Mouse (Mus musculus) neutrophil, adult 5-6 weeks (primary cell): ENCODE measurements around the gene Mypn. TPM values are rescaled to one million over a fixed set of nuclear protein-coding genes. Genes with fewer than 3 reads are reported as not detected.
A peak's percentile ranks its signal among the peaks of the same experiment; 100 is the strongest.

Experiments used
- ATAC-seq: fragments of 151-379, 151-347 bp; 2 replicates; pipeline ENCODE4 v1.8.0; 2017; ENCODE audit warnings: mild to moderate bottlenecking, moderate TSS enrichment; ENCODE audit not compliant: insufficient number of reproducible peaks, poor library complexity, low FRiP score, severe bottlenecking; ENCODE audit errors: extremely low read depth
- total RNA-seq: library from RNA; stranded (forward); fragments of 200-1000 nt; gene quantifications from 2 replicates; pipeline ENCODE4 v1.2.3, GENCODE M21; 2017

Gene Mypn
- total RNA-seq, 1 experiment from 2014 or later = not detected

DNA sequence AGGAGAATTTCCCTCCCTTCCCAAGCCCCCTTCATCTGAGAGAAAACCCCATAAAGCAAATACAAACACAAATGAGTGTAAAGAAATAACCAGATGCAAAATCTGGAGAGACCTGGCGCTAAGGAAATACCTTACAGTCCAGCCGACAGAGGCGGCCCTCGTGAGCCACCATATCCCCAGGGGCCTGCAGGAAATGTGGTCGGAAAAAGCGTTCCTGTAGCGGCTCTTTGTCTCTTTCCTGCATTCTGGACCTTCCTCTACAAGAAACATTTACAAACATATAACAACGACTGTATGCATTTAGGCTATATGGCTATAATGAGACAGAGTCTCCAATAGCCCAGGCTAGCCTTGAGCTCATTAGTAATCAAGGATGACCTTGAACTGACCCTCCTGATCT, 80.6 kb downstream of the Mypn start:
- no peak for ATAC-seq

DNA sequence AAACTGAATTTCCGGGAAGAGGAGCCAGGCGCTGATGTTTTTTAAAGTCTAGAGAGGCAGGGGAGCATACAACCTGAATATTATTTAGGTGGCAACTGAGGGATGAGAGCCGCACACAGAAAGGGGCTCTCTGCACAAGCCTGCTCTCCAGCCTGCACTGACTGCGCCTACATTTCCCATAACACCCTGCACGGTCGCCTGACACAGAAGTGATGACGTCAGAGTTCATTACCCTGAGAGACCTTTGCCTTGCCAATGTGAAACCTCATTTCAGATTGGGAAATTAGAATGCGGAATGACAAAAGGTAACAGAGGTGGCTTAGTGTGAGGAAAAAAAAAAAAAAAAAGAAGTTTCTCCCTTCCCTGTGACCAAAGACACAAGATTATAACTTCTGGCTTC, 81.2 kb downstream of the Mypn start:
- ATAC-seq = 0 out of 2 replicates have a peak, but pooled peaks have one; percentile 26

DNA sequence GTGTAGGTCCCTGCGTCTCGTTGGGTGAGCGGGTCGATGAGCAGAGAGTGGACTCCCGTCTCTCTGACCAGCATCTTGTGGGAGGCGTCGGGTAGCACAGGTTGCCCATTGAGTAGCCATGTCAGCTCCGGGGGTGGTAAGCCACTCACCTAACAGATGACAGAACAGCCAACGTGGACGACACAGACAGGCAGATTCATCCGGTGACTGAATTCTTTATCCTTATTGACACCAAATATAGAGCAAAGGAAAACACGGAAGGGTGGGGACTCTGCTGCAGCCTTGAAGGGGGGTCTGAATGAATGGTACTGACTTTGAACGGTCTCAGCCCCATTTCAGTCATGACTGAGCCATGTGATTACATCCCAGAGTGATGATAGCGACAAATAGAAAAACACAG, 81.8 kb downstream of the Mypn start:
- ATAC-seq = no peak

DNA sequence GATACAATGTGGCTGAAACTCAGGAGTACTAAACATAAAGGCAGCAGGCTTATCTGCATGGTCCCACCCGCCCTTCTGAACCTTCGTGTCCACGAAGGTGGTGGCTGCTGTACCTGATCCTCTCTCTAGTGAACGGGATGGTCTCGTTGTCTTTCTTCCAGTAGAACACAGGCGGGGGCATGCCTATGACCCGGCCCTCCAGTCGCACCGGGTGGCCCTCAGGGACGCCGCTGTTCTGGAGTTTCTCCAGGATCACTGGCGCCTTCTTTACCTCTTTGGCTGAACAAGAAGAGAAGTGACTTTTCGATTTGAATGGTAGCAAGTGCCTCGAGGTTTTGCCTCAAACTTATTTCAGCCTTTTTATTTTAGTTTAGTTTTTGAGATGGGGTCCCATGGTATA, 83.8 kb downstream of the Mypn start:
- ATAC-seq = no peak

DNA sequence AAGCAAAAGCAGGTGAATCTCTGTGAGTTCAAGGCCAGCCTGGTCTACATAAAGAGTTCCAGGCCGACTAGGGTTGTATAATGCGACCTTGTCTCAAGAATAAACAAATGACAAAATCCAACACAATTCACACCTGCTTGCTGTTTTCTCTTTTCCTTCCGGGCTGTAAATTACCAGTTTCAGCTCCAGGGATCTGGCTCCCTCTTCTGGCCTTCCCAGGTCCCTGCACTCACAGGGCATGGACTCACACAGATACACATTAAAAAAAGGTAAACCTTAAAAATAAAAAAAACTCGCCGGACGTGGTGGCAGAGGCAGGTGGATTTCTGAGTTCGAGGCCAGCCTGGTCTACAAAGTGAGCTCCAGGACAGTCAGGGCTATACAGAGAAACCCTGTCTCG, 86.2 kb downstream of the Mypn start:
- ATAC-seq = no peak

DNA sequence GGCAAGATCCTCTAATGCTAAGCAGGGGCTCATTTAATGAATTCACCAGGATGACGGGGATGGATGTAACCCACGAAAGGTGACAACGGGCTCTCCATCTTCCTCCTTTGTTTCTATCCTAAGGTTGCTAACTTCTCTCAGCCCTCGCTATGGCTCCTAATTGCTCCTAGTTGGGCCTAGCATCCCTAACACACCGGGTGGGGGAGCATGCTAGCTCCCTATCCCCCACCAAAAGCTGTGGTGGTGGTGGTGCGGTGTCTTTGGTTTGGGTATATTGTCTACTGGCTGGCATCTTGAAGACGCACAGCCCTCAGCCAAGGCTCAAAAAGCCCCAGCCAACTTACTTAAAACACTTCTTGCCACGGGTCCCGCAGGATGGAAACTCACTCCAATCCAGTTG, 87.4 kb downstream of the Mypn start:
- ATAC-seq = no peak

DNA sequence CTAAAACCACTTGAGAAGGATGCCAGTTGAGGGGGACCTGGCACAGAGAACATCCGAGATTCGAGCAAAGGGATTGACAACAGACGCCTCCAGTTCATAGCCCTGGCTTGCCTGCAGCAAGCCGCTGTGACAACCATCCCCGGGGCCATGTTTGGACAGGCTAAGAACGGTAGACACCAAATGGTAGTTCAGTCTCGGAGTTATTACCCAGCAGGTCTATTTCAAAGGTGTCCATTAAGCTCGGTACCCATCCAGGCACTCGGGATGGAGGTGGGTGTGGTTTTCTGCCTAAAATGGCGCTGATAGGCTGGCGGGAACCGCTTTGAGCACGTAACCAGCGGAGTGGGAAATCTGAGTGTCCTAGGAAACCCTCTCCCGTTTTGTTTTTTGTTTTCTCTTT, 87.9 kb downstream of the Mypn start:
- no peak for ATAC-seq

DNA sequence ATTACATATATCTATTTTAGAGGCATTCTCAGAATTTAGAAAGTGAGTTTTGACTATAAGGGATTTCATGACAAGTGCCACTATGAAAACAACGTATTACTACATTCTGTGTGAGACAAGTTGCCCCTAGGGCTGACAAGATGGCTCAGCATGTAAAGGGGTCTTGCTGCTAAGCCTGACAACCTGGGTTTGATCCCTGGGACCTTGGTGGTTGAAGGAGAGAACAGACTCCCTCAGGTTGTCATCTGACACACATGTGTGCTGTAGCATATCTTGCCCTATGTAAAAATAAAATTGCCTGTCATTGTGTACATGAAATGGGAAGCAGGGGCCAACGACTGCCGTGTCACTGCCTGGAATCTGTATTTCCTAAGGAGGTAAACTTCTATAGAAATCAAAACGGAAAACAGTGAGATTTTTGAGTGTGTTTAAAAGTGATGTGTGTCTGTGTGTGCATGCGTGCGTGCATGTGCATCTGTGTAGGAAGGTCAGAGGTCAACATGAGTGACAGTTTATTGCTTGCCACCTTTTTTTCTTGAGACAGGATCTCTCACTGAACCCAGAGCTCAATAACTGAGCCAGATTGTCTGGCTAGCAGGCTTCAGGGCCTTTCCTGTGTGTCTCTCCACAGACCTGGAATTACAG, 89.9 kb downstream of the Mypn start:
- ATAC-seq = no peak

DNA sequence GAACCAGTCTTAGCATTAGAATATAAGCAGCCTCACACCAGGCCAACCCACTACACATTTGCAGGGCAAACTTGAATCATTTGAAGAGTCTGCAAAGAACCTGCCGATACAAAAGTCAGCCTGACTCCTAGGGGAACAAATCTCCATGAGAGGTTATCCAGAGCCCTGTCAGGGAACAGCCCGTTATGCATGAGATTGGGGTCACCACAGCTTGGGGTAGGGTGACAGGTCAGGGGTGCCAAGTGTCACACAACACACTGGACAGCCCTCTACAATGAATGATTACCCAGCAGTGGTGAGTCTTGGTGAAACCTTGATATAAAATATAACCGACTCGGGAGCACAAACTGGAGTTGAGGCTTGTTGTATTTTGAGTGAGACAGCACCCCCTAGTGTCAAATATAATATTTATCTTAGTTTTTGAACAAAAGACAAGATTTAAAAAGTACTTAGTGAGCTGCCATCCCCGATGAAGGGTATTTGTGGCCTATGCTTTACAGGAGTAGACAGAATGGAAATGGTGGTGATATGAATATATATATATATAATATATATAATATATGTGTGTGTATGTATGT, 90.6 kb downstream of the Mypn start:
- 0 out of 2 replicates have a peak, but pooled peaks have one; percentile 33 for ATAC-seq

DNA sequence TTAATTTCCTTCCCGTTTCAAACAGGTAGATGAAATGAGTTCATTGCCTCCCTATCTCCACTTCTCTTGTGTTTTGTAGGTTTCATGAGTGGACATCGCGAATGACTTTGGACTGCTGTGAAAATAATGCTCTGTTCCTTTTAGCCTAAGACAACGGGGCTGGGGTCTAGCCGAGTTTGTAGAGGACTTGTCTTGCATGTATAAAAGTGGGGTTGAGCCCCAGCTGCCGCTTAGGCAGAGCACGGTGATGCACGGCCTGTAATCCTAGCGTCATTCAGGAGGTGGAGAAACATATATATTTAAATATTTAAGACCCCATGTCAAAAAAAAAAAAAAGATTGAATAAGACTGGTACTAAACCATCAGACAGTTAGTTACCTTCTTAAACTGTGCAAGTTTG, 103.1 kb downstream of the Mypn start:
- no peak for ATAC-seq

DNA sequence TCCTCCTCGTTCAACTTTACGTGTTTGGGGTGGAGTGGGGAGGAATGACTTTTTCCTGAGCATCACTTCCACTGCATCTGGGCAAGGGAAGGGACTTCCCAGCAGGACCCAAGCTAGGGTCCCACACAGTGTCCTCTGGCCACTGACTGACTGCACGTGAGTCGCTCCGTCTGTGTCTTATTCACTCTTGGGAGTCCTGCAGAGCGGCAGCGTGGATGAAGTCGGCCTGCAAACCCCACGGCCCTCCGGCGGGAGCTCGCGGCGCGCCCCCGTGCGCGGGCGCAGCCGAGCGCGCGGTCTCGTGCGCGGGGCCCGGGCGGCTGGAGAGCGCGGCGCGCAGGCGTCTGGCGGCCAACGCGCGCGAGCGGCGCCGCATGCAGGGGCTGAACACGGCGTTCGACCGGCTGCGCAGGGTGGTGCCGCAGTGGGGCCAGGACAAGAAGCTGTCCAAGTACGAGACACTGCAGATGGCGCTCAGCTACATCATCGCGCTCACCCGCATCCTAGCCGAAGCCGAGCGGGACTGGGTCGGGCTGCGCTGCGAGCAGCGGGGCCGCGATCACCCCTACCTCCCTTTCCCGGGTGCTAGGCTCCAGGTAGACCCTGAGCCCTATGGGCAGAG, 103.7 kb downstream of the Mypn start:
- ATAC-seq = no peak

DNA sequence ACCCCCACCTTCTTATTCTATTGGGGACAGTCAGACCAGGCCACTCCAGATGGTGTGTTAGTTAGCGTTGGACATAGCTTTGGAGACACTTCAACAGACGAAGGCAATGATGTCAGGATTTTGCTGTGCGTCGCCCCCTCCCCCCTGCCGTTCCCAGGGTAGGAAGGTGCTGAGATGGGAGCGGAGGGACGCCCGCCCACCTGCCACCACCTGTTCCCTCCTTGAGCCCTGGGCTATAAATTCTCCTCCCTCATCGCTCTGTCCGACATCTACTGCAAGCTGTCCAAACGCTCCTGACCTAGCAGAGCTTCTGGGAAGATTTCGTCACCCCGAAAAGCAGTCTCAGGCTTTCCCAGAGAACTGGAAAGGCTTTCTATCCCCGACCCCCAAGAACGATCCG, 104.2 kb downstream of the Mypn start, which contains the start of gene Atoh7:
Gene Atoh7, plus strand, starts transcription at position 131 of the 400 bp plus-strand sequence.
- ATAC-seq = no peak

DNA sequence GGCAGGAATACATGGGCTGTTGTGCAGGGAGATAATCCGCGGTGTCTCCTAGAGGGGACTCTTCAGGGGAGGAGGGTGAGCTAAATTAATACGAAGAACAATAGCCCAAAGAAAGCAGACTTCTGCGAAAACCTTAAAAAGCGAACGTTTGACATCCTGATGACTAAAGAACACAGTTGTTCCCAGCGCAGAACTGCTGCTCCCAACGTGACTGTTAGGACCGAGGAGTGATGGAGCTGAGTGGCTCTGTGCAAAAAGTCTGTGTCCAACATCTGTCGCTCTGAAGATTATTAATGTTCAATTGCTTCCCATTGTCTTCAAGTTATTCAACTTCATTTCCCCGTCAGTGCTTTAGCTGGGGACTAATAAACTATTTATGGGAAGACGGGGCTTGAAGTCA, 105.6 kb downstream of the Mypn start:
- ATAC-seq = no peak

DNA sequence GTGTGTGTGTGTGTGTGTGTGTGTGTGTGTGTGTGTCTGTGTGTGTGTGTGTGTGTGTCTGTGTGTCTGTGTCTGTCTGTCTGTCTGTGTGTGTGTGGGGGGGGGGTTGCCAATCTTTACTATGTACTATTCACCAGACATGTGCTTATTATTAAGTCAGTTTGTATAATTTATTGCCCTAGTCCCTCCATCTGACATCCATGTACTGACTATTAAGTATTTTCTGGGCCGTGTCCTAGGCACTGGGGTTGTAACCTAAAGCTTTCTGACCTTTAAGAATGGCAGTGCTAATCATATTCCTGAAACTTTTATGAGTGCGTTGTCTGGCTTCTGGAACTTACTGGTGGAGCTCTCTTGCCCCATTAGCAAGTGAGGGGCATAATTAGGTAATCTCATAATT, 107.0 kb downstream of the Mypn start:
- no peak for ATAC-seq

DNA sequence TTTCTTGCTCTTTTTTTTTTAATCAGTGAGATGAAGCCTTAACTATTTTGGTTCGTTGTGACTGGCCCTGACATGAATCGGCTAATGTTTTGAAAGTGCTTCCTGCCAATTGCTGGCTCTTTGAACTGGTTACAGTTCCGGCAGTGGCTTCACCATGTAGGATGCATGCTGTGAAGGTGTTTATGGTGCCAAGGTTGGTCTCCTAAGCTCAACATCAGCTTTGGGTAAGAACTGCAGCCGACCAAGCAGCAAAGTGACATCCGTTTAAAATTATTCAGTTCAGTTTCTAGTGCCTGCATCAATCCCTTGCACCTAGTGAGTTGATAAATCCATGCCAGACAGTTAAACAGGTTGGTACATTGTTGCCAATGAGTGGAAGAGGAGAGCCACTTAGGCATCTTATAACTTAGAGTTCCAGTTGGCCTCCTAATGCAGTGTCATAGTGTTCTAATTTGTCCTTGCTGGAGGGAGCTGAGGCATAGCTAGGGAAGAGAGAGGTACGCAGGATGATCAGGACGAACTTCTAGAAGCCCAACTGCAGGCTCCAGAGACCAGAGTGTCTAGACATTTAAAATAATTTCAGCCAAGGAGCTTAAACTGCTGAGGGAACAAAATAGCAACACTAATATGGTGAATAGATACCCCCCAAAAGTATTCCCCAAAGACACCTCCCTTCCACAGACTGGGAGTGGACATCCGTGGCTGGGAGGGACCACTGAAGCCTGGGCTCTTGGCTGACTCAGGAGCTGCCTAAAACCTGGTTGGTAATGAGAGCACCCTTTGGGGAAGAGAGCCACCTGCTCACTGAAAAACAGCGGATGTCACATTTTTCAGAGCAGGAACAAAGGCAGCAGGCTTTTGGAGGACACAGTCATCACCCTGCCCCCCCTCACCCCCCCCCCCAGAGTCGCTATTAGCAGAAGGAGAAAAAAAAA, 110.9 kb downstream of the Mypn start:
- no peak for ATAC-seq

DNA sequence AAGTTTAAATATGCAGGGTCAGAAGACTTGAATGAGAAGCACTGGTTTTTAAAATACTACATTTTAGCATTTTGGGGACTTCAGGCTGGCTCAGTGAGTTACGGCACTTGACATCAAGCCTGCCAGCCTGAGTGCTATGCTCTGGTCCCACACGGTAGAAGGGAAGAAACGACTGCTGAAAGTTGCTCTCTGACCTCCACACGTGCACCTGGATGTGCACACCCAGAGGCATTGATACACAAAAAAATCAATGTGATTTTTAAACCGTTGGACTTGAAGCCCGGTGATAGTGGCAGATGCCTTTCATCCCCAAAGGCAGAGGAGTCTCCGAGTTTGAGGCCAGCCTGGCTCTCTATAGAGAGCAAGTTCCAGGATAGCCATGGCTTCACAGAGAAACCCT, 111.8 kb downstream of the Mypn start:
- no peak for ATAC-seq

DNA sequence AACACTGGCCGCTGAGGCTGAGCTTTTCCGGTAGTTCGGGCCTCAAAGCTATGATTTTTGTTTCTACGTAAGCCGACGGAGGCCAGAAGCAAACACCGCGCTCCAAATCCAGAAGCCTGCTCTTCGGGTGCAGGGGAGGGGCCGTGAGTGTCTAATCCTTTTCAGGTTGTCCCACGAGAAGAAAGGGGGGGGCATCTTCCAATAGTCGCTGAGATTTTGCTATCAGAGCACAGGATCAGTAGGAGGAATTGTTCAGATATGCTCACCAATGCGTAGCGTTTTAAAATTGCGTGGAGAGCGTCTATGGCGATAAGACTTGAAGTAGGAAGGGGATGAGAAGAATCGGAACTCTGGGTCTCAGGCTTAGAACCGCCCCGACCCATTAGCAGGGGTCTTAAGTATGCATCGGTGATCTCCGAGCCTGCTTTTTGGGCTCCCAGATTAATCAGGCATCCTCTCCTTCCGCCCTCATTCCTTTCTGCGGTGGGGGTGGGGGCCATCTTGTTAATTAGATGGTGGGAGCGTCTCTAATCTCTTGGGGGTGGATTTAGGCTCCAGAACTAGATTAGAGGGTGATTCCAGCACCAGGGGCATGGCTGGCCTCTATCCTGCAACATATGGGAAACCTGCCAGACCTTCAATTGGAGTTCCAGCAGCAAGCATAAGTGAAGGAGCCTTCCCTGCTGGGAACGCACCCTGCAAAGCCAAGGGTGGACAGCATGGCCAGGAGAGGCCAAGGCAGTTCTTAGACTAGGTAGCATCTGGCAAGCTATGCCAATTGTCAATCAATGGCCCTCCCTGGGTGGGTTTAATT, 113.8 kb downstream of the Mypn start:
- no peak for ATAC-seq

DNA sequence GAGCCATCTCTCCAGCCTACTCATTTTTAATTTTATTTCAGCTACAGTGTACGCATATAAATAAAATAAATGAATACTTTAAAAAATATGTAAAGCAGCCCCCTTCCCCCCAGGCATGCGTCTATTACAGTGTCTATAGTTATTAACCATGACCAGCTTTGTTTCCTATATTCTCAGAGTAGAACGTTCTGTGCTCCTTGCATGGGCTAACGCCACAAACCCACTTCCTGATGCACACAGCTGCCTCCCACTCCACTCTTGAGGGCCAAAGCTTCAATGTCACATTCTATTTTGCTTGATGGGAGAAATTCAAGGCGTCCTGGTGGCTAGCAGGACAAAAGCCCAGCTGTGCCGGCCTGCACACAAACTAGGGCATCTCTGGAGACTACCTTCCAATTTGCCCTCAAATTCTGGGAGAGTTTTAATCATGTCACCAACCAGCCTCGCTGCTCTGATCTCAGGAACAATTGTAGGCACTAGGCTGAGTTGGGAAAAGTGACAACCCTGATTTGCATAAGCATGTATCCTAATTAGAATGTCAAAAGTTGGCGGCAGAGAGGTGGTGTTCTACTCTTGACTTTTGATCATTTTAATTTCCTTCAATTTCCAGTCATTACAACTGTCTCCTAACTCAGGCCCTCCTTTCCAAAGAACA, 114.5 kb downstream of the Mypn start:
- ATAC-seq = no peak
